Mouse (Mus musculus) liver, embryonic 11.5 days (tissue): Measurements from ENCODE around the gene Robo1. TPM values are rescaled to one million over a fixed set of nuclear protein-coding genes. Genes with fewer than 3 reads are reported as not detected.

Experiments used
- ATAC-seq: fragments of 200-750 bp; cut with Nextera tagmentation; replicated peaks from 2 replicates; pipeline ENCODE4 v1.8.0; 2017; ENCODE audit warnings: moderate number of reproducible peaks, mild to moderate bottlenecking, moderate TSS enrichment, moderate library complexity; ENCODE audit not compliant: low FRiP score
- DNase-seq: peaks from one replicate; pipeline ENCODE4 v3.0.0-alpha.2; 2017; ENCODE audit warnings: low spot score
- H3K27ac ChIP-seq: fragments of 300-500 bp; sonication (generic); 2 replicates; pipeline ENCODE4 v1.5.1; 2014; ENCODE audit warnings: mild to moderate bottlenecking, low read depth, low read length, control low read depth
- H3K27me3 ChIP-seq: fragments of 300-500 bp; sonication (generic); replicated peaks from 2 replicates; pipeline ENCODE4 v1.6.1; 2014; ENCODE audit warnings: low read length, mixed read lengths; ENCODE audit not compliant: control insufficient read depth, insufficient read depth
- H3K36me3 ChIP-seq: fragments of 300-500 bp; sonication (generic); 2 replicates; pipeline ENCODE4 v1.6.1; 2014; ENCODE audit warnings: mild to moderate bottlenecking, low read length, moderate library complexity, mixed read lengths; ENCODE audit not compliant: control insufficient read depth, insufficient read depth
- H3K4me1 ChIP-seq: fragments of 300-500 bp; sonication (generic); replicated peaks from 2 replicates; pipeline ENCODE4 v1.6.1; 2014; ENCODE audit warnings: low read length, mixed read lengths; ENCODE audit not compliant: control insufficient read depth, insufficient read depth
- H3K4me2 ChIP-seq: fragments of 300-500 bp; sonication (generic); 2 replicates; pipeline ENCODE4 v1.6.1; 2014; ENCODE audit warnings: mild to moderate bottlenecking, control low read depth, moderate library complexity
- H3K4me3 ChIP-seq: fragments of 300-500 bp; sonication (generic); 2 replicates; pipeline ENCODE4 v1.5.1; 2014; ENCODE audit warnings: low read depth, low read length, control low read depth
- H3K9ac ChIP-seq: fragments of 300-500 bp; sonication (generic); 2 replicates; pipeline ENCODE4 v1.6.1; 2014; ENCODE audit warnings: low read depth, low read length, control low read depth
- H3K9me3 ChIP-seq: fragments of 300-500 bp; sonication (generic); 2 replicates; pipeline ENCODE4 v1.6.1; 2016; ENCODE audit warnings: low read length, inconsistent platforms, mixed read lengths; ENCODE audit not compliant: control insufficient read depth
- WGBS: fragments of 180-500 bp; shearing (Covaris S2); extraction: QIAGEN DNeasy Blood & Tissue Kit; methylation state at CpG from one replicate; pipeline ENCODE4 v1.1.7; 2014; 5-methylcytosine and 5-hydroxymethylcytosine counted together
- polyA plus RNA-seq: library from polyadenylated mRNA; unstranded; fragments of >200 nt; fragmentation: Nextera tagmentation; extraction: Ambion mirVana; gene quantifications from 2 replicates; pipeline ENCODE4 v1.2.1, GENCODE M21; 2014

Gene Robo1
- polyA plus RNA-seq, 1 experiment from 2014 or later, result 25.4 TPM

DNA sequence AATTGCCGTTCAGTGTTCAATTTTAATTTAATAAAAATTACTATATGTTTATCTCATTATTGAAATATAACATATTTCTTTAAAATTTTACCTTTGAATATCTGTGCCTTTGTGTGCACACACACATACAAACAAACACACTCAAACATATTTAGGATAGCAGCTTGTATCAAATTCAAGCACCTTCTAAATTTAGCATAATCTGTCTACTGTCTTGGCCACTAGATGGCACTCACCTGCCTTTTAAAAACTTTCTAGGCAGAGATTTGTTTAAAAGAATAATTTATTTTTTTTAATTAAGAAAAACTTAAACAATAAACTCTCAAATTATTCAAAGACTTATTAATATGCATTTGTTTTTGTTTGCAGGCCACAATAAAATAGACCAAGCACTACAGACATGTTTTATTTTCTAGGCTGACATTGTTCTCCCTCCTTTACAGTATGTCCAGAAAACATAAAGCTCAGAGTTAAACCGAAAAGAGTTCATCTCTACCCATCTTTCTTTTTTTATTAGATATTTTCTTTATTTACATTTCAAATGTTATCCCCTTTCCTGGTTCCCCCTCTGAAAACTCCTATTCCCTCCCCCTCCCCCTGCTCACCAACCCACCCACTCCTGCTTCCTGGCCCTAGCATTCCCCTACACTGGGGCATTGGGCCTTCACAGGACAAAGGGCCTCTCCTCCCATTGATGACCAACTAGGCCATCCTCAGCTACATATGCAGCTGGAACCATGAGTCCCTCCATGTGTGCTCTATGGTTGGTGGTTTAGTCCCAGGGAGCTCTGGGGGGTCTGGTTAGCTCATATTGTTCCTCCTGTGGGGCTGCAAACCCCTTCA lies 48.6 kb downstream of the Robo1 start:
- no peak overlapping the region for H3K4me3 ChIP-seq
- no peak for ATAC-seq
- no peak for DNase-seq
- no peak overlapping the region for H3K27ac ChIP-seq
- H3K4me2 ChIP-seq, result no peak overlapping the region
- no peaks in the 10 kb centered on the region for H3K27me3 ChIP-seq
- 81% methylated on average over 2 of the region's 2 CpGs for WGBS
- no peaks in the 10 kb centered on the region for H3K9me3 ChIP-seq
- H3K9ac ChIP-seq, result no peak overlapping the region
- H3K36me3 ChIP-seq, result no peaks in the 10 kb centered on the region
- no peaks in the 10 kb centered on the region for H3K4me1 ChIP-seq

DNA sequence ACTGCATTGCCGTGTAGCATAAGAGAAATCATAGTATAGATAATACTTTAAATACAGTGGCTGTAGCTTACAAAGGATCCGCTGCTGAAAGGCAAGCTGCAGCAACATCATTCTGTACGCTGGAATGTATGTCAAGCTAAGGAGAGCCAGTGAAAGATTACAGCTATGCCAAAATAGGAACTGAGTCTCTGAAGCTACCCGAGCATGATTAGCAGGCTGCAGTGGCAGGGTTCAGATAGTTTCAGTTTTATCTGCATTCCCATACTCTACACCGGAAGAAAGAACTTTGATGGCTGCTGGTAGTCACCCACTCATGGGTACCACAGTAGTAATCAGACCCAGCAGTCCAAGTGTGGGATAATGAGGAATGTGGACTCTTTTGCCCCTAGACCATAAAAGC lies 68.8 kb downstream of the Robo1 start:
- WGBS, result 59% methylated on average over 5 of the region's 5 CpGs

DNA sequence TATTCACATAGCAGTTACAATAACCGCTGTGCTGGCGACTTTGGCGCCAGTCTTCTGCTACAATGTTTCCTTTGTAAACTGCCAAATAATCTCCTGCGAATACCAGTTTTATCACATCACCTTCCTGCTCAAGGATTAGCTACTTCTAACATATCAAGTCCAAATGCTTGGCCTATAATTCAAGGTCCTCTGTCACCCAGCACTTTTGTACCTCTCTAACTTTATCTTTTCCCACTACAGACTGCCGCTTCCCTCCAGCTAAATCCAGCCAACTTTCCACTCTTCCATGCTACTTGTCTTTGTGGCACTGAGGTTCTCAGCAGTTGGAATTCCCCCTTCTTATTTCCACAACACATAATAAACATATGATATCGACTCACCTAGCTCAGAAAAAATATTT lies 73.7 kb downstream of the Robo1 start:
- Histone ChIP-seq H3K4me2 (no peak overlapping the region), H3K9me3 (no peaks in the 10 kb centered on the region), H3K27ac (no peak overlapping the region), H3K27me3 (no peaks in the 10 kb centered on the region), H3K9ac (no peak overlapping the region), H3K36me3 (no peaks in the 10 kb centered on the region), H3K4me1 (no peaks in the 10 kb centered on the region), H3K4me3 (no peak overlapping the region)
- ATAC-seq (no peak), DNase-seq (no peak)
- whole genome bisulfite sequencing, result 87% methylated on average over 6 of the region's 6 CpGs

More for the DNA sequence above, 68.8 kb downstream of the Robo1 start:
- no peak overlapping the region for H3K4me2 ChIP-seq
- no peaks in the 10 kb centered on the region for H3K27me3 ChIP-seq
- H3K4me3 ChIP-seq, result no peak overlapping the region
- no peaks in the 10 kb centered on the region for H3K4me1 ChIP-seq
- H3K9ac ChIP-seq, result no peak overlapping the region
- H3K27ac ChIP-seq, result no peak overlapping the region
- no peaks in the 10 kb centered on the region for H3K36me3 ChIP-seq
- no peaks in the 10 kb centered on the region for H3K9me3 ChIP-seq
- DNase-seq, result no peak
- no peak for ATAC-seq

DNA sequence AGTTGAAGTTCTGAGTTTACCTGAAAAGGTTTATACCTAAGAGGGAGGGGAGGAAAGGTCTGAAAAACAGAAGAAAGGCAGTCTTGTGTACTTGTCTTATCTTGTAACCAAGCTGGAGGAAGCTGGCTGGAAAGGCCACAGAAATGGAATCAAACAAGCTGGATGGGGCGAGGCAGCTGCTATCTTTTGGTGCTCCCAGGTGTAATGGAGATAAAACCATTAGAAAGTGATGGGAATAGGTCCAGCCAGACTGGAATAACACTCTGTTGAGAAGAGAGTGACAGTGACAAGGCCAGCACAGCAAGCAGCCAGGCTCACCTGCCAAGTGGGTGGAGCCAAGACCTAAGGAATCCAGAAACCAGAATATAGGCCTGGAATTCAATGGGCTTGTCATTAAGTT lies 75.5 kb downstream of the Robo1 start:
- ATAC-seq (no peak), DNase-seq (no peak)
- no peak overlapping the region for H3K27ac ChIP-seq
- no peaks in the 10 kb centered on the region for H3K9me3 ChIP-seq
- no peaks in the 10 kb centered on the region for H3K36me3 ChIP-seq
- H3K4me1 ChIP-seq, result no peaks in the 10 kb centered on the region
- no peak overlapping the region for H3K4me2 ChIP-seq
- no peak overlapping the region for H3K9ac ChIP-seq
- 42% methylated on average over 1 of the region's 1 CpGs for WGBS
- H3K27me3 ChIP-seq, result no peaks in the 10 kb centered on the region
- no peak overlapping the region for H3K4me3 ChIP-seq

DNA sequence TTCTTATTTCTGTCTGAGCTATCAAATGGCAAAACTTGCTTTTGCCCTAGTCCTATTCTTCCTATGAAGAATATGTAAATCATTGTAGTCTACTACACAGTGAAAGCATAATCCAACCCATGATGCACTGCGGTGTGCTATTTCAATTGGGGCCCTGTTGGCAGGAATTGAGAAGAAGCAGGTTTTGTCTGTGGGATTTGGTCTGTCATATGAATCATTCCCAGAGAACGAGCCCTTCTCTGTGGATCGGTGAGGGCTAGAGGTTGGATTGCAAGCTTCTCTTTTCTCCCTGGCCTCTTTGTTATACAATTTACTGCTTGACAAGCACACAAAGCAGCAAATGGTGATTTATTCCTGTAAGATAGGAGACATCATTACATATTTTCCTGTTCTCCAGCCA lies 85.4 kb downstream of the Robo1 start:
- DNase-seq (no peak), ATAC-seq (no peak)
- WGBS, result 76% methylated on average over 3 of the region's 3 CpGs
- Histone ChIP-seq H3K4me3 (no peak overlapping the region), H3K27ac (no peak overlapping the region), H3K9me3 (no peaks in the 10 kb centered on the region), H3K4me2 (no peak overlapping the region), H3K4me1 (no peaks in the 10 kb centered on the region), H3K36me3 (no peaks in the 10 kb centered on the region), H3K9ac (no peak overlapping the region), H3K27me3 (no peaks in the 10 kb centered on the region)

DNA sequence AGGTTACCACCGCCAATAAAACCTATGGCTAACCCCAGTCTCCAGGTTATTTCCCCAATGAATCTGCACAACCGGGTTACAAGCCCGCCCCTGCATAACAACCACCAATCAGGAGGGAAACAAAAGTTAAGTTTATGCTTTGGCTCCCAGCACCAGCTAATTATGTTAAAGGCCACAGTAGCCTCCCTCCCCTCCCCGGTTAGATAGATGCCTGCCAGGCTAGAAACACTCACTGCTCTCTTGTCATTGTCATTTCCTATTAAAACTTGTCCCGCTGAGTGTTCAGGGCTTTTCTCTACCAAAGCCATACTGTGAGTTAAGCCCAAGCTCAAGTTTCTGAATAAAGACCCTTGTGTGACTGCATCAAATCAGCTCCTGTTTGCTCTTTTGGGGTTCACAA lies 90.7 kb downstream of the Robo1 start:
- ATAC-seq, result no peak
- H3K4me2 ChIP-seq, result no peak overlapping the region
- H3K36me3 ChIP-seq, result no peaks in the 10 kb centered on the region
- no peak overlapping the region for H3K27ac ChIP-seq
- no peak overlapping the region for H3K9ac ChIP-seq
- H3K27me3 ChIP-seq, result no peaks in the 10 kb centered on the region
- 64% methylated on average over 5 of the region's 5 CpGs for WGBS
- no peaks in the 10 kb centered on the region for H3K4me1 ChIP-seq
- no peak for DNase-seq
- H3K9me3 ChIP-seq, result no peaks in the 10 kb centered on the region
- H3K4me3 ChIP-seq, result no peak overlapping the region

DNA sequence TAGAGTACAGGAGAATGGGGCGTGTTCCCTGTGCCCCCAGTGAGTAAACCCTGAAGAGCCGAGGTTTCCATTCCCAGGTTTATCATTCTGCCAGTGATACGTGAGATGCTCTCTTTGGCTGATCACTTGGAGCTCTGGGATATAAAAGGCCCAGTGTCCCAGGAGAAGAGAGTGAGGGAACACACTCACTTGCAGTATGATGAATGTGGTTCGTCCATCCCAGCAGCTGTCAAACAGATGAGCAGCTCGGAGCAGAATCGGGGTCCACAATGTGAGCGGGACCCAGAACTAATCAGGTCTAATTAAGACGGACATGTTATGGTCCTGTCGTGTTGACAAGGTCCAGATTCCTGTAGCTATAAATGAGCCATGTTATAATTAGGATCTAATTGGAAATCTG lies 94.3 kb downstream of the Robo1 start:
- no peak for ATAC-seq
- H3K4me3 ChIP-seq, result no peak overlapping the region

DNA sequence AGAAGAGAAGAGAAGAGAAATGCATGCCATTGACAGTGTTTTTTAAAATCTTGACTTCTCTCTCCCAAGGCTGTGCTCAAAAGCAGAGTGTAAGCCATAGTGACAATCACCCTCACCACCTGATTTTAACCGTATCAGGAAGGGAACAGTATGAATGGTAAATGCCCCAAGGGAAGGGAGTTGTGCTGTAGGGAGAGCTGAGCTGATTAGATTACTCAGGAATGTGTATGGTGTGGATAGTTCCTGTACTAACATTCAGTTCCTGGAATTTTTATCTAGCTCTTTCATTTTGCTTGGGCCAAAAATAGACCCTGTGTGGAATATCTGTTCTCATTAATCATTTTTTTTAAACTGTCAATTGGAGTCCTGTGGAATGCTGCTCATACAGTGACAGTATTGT lies 101.7 kb downstream of the Robo1 start:
- WGBS, result 33% methylated on average over 1 of the region's 1 CpGs
- H3K4me3 ChIP-seq, result no peak overlapping the region
- no peaks in the 10 kb centered on the region for H3K27me3 ChIP-seq
- no peaks in the 10 kb centered on the region for H3K36me3 ChIP-seq
- no peaks in the 10 kb centered on the region for H3K4me1 ChIP-seq
- no peak overlapping the region for H3K27ac ChIP-seq
- no peak overlapping the region for H3K9ac ChIP-seq
- no peak overlapping the region for H3K4me2 ChIP-seq
- no peak for DNase-seq
- no peaks in the 10 kb centered on the region for H3K9me3 ChIP-seq
- 0 out of 2 replicates have a peak, but pooled peaks have one; percentile 10 for ATAC-seq

More for the DNA sequence above, 94.3 kb downstream of the Robo1 start:
- Histone ChIP-seq H3K36me3 (no peaks in the 10 kb centered on the region), H3K9ac (no peak overlapping the region), H3K4me2 (no peak overlapping the region), H3K27ac (no peak overlapping the region), H3K9me3 (no peaks in the 10 kb centered on the region), H3K4me1 (no peaks in the 10 kb centered on the region), H3K27me3 (no peaks in the 10 kb centered on the region)
- DNase-seq, result no peak
- WGBS, result 65% methylated on average over 9 of the region's 9 CpGs

DNA sequence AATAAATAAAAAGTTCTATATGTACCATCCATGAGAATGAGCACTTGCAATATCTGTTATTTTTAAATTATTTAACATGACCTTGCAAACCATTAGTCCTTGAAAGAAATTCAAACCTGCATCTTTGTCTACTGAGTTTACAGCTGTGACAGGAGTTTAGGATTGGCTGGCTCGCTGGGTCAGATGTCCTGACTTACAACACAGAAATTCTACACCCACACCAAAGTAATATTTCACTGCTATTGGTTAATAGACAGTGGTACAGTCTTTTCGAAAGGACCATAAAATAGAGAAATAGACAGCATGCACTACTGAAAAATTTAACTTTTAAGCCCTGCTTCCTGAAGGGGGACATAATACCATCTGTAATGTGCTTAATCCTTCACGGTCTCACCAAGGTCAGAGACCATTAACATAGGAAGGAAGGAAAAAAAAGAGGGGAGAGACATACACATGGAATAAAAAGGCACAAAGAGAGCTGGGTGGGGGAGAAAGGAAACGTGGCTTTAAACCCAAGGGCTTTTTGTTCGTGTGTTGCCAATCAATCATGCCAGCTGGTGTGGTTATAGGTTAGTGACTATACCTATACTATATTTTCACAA lies 103.7 kb downstream of the Robo1 start:
- no peak overlapping the region for H3K4me3 ChIP-seq
- H3K4me1 ChIP-seq, result no peaks in the 10 kb centered on the region
- H3K4me2 ChIP-seq, result no peak overlapping the region
- no peaks in the 10 kb centered on the region for H3K27me3 ChIP-seq
- no peak for ATAC-seq
- no peaks in the 10 kb centered on the region for H3K9me3 ChIP-seq
- no peak for DNase-seq
- H3K9ac ChIP-seq, result no peak overlapping the region
- no peak overlapping the region for H3K27ac ChIP-seq
- no peaks in the 10 kb centered on the region for H3K36me3 ChIP-seq
- WGBS, result 54% methylated on average over 5 of the region's 5 CpGs
